Mouse (Mus musculus) myocyte (in vitro differentiated cells): Measurements from ENCODE around the gene Ptprs.

ENCODE experiments used
- E2F4 ChIP-seq: IDR thresholded peaks from one replicate; pipeline ENCODE4 v1.6.1; 2011; ENCODE audit warnings: mild to moderate bottlenecking, control low read depth, moderate library complexity; ENCODE audit not compliant: insufficient read depth
- MAX ChIP-seq: IDR thresholded peaks from one replicate; pipeline ENCODE4 v1.6.1; 2011; ENCODE audit warnings: low read depth, mild to moderate bottlenecking, control low read depth
- MYOD1 ChIP-seq, 3 experiments: IDR thresholded peaks; one replicate each; pipeline ENCODE4 v1.6.1; 2011; ENCODE audit warnings: control low read depth in 2 of 3, low read depth in 2 of 3, mild to moderate bottlenecking in 2 of 3, moderate library complexity in 1 of 3; ENCODE audit not compliant: insufficient read length in 2 of 3, control insufficient read depth in 1 of 3
- POLR2A ChIP-seq: IDR thresholded peaks from one replicate; pipeline ENCODE4 v1.6.1; 2011; ENCODE audit warnings: low read depth, mild to moderate bottlenecking, control low read depth, moderate library complexity; ENCODE audit not compliant: insufficient read length
- POLR2AphosphoS2 ChIP-seq: IDR thresholded peaks from one replicate; pipeline ENCODE4 v1.6.1; 2011; ENCODE audit warnings: low read depth, control low read depth; ENCODE audit not compliant: insufficient read length
- TCF12 ChIP-seq: IDR thresholded peaks from one replicate; pipeline ENCODE4 v1.6.1; 2011; ENCODE audit warnings: mild to moderate bottlenecking, control low read depth; ENCODE audit not compliant: poor library complexity, insufficient read depth, severe bottlenecking

DNA sequence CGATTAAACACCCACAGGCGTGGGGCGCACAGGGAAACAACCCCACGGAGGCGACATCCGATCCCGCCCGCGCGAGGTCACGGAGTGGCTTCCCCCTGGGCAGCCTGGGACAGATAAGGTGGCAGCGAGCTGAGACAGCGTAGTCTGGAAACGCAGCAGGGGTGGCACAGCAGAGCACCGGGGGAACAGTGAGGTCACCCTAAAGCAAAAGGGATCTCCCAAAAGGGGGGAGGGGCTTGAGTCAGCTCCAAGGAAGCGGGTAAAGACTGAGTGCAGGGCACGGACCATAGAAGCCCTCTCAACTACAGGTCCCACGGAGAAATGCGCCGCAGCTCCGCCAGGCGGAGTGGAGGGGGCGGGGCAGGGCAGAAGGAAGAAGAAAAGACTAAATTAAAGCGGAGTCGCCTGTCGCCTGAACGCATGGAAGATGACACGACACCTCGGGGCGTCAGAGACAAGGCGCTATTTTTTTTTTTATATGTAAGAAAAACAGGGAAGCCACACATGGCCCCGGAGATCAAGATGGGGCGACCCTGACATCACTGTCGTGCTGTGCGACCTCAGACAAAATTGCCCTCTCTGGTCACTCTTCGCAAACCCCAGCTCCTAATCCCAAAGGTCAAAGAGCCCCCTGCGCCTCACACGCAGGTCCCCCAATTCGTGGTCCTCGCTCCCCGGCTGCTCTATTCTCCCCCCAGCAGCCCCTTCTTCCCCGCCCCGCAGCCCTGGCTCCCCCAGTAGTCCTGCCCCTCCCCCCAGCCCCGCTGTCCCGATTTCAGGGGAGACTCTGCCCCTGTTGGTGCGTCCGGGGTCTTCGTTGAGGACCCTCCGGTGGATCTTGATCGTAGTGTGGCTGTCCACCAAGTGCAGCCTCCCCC is 3.3 kb downstream of the Ptprs start:
- no peak for TF ChIP-seq MYOD1 (IDR thresholded peaks at IDR 0.05; ENCODE audit: control insufficient read depth in 1 of 3, insufficient read length in 2 of 3, low read depth in 2 of 3)
- TF ChIP-seq POLR2A: no peak
- no peak for TF ChIP-seq POLR2AphosphoS2
- TF ChIP-seq E2F4: no peak
- TF ChIP-seq MAX: no peak
- no peak for TF ChIP-seq TCF12
